26 mouse cellular contexts compared by ENCODE assay signal in the genomic region with DNA sequence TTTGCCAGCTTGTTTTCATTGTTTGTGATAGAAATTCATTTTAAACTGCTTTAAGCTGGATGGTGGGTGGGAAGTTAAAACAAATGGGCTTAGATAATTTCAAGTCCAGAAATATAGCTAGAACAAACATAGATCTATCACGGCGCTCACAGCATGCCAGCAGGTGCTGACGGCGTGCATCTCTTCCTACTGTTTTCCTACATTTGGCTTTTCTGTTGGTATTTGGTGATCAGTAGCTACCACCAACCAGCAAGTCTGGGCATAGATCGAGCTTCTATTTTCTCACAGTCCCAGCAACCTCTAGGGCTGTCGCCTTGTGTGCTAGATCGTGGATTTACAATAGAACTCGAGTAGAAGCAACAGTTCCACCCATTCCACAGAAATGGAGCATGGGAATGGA.
DNase-seq lines count a peak whose midpoint lies in the region; TF ChIP-seq lines count a peak whose summit lies in the region.
"Had no signal": no experiment of that assay in that cellular context is flagged by ENCODE, and none has a peak within 500 bp of the region (broad histone marks: within the 10 kb centered on the region; RNA-seq: fewer than 3 reads in every experiment).

No protein-coding gene starts in this region.

- intact Hi-C loops in left cerebral cortex, postnatal 25 days (cut with DNase I) = loop anchor here (2.0 to 5.0 kb wide), 2 partner anchors 161 to 291 kb away; a partner anchor contains a TSS
- intact Hi-C loops in left cerebral cortex, adult 2 months (cut with DNase I) = no loop called here

- H3K27ac ChIP-seq in left cerebral cortex, adult 2 months = no peak overlapping the region; the same call in 1 of the 2 replicates
- H3K27ac ChIP-seq: forebrain, embryonic 13.5 days; heart, embryonic 13.5 days; hindbrain, embryonic 10.5 days; hindbrain, embryonic 15.5 days; liver, embryonic 12.5 days; macrophage; midbrain, embryonic 13.5 days; neural tube, embryonic 13.5 days; stomach, embryonic 15.5 days had no signal

- no peak overlapping the region for H3K4me3 ChIP-seq in left cerebral cortex, adult 2 months
- H3K4me3 ChIP-seq: forebrain, embryonic 13.5 days; heart, embryonic 13.5 days; hindbrain, embryonic 10.5 days; hindbrain, embryonic 15.5 days; liver, embryonic 12.5 days; midbrain, embryonic 13.5 days; neural tube, embryonic 13.5 days; stomach, embryonic 15.5 days had no signal

- TF ChIP-seq CTCF in left cerebral cortex, adult 2 months (IDR thresholded peaks at IDR 0.05) = no peak

- DNase-seq in frontal cortex, adult 2 months (ENCODE audit: extremely low spot score in 1 of 2, low spot score in 1 of 2) = peak; percentile 11 to 23
- no peak for DNase-seq in frontal cortex, postnatal 25 days (ENCODE audit: low spot score in 2 of 2)
- peak; percentile 34 to 48 for DNase-seq in left cerebral cortex, postnatal 25 days (ENCODE audit: low spot score in 2 of 2)
- DNase-seq in left cerebral cortex, adult 2 months (ENCODE audit: extremely low spot score in 1 of 2, low spot score in 2 of 2) = no peak
- peak; percentile 59 for DNase-seq in brain, adult 2 months (ENCODE audit: low read depth, low spot score)
- DNase-seq in layer of hippocampus, postnatal 36 days = peak; percentile 19 to 35
- DNase-seq in spleen, postnatal 36 days (ENCODE audit: low spot score in 2 of 2) = no peak
- DNase-seq: adrenal gland, postnatal 10 days; cerebellum, adult 11 months; cerebellum, adult 9-10 months; cerebellum, postnatal 36 days; heart, postnatal 10 days; kidney, adult 11 months; kidney, postnatal 14 days; left cerebral cortex, postnatal 4 days; liver, postnatal 0 days; thymus, postnatal 14 days had no signal

Comparison
In these comparisons a context has a peak if more than half of its experiments do, and no peak if none do; other contexts are left out.
1. DNase-seq: peak in frontal cortex, adult 2 months (2 of 2), left cerebral cortex, postnatal 25 days (2 of 2), brain, adult 2 months (single experiment) and layer of hippocampus, postnatal 36 days (2 of 2); none in frontal cortex, postnatal 25 days (0 of 2), left cerebral cortex, adult 2 months (0 of 2) and spleen, postnatal 36 days (0 of 2).